Mouse (Mus musculus) hindbrain, embryonic 10.5 days (tissue): ENCODE measurements around the gene Gm29427. TPM values are rescaled to one million over a fixed set of nuclear protein-coding genes. Genes with fewer than 3 reads are reported as not detected.

Source experiments
- DNase-seq: peaks from one replicate; pipeline ENCODE4 v3.0.0-alpha.2; 2017; ENCODE audit warnings: low spot score
- H3K27ac ChIP-seq: fragments of 300-500 bp; sonication (generic); 2 replicates; pipeline ENCODE4 v1.5.1; 2016; ENCODE audit warnings: mild to moderate bottlenecking, moderate library complexity
- H3K27me3 ChIP-seq: fragments of 300-500 bp; sonication (generic); 2 replicates; pipeline ENCODE4 v1.6.1; 2016; ENCODE audit warnings: mild to moderate bottlenecking; ENCODE audit not compliant: poor library complexity, insufficient read depth, severe bottlenecking
- H3K36me3 ChIP-seq: fragments of 300-500 bp; sonication (generic); 2 replicates; pipeline ENCODE4 v1.6.1; 2016; ENCODE audit warnings: mild to moderate bottlenecking, moderate library complexity
- H3K4me1 ChIP-seq: fragments of 300-500 bp; sonication (generic); replicated peaks from 2 replicates; pipeline ENCODE4 v1.6.1; 2016; ENCODE audit warnings: mild to moderate bottlenecking
- H3K4me3 ChIP-seq: fragments of 300-500 bp; sonication (generic); 2 replicates; pipeline ENCODE4 v1.5.1; 2016; ENCODE audit warnings: mild to moderate bottlenecking, moderate library complexity
- H3K9me3 ChIP-seq: fragments of 300-500 bp; sonication (generic); 2 replicates; pipeline ENCODE4 v1.6.1; 2016; ENCODE audit warnings: mild to moderate bottlenecking, moderate library complexity
- WGBS: fragments of 180-500 bp; shearing (Covaris S2); methylation state at CpG from one replicate; pipeline ENCODE4 v1.1.7; 2016; 5-methylcytosine and 5-hydroxymethylcytosine counted together
- polyA plus RNA-seq: library from polyadenylated mRNA; unstranded; fragments of >200 nt; fragmentation: Nextera tagmentation; extraction: Ambion mirVana; gene quantifications from 2 replicates; pipeline ENCODE4 v1.2.1, GENCODE M21; 2016

Gene Gm29427
- polyA plus RNA-seq, 1 experiment from 2014 or later = not detected

DNA sequence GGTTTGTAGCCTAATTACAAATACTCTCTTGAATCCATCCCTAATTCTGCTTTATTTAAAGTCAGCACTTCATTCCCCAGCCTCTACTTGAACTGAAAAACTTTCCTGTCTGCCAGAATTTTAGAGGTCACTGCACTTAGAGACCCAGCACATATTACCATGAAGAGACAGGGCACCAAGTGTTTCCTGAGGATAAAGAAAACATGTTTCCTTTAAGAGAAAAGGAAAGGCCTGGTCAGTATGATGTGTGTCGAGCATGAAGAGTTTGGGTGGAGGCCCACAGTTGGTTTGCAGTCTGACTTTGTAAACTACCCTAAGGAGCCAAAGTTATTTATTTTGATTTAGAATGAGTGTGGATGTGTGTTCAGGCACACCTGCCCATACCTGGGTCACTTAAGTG is 12.5 kb upstream of the Gm29427 start:
- Histone ChIP-seq H3K27ac (no peak overlapping the region), H3K4me3 (no peak overlapping the region), H3K36me3 (peaks cover 8% of the 10 kb centered on the region; the same call in 1 of the 2 replicates), H3K4me1 (peaks cover 10% of the 10 kb centered on the region), H3K27me3 (no peaks in the 10 kb centered on the region), H3K9me3 (no peaks in the 10 kb centered on the region)
- WGBS = 69% methylated on average over 1 of the region's 1 CpGs
- DNase-seq = no peak

DNA sequence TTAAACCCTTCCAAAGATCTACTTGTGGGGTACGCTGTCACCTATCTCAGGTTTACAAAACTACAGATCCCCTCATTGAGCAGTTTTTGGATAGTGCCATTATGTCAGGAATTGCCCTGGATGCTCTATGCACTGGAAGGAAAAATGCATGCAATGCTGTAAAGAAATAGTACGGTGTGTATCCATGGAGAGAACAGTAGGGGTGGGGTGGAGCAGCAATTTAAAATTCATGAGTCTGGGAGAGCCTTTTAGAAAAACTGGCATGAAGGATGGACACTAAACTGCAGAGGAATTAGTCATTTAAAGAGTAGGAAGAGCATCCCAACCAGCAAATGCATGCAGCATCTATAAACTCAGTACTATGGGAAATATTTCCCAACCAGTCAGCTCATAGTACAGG is 10.8 kb upstream of the Gm29427 start:
- 78% methylated on average over 2 of the region's 2 CpGs for WGBS
- Histone ChIP-seq H3K27me3 (no peaks in the 10 kb centered on the region), H3K36me3 (peaks cover 11% of the 10 kb centered on the region; the same call in 1 of the 2 replicates), H3K4me3 (no peak overlapping the region), H3K4me1 (peaks cover 2% of the 10 kb centered on the region), H3K9me3 (no peaks in the 10 kb centered on the region), H3K27ac (no peak overlapping the region)
- DNase-seq = no peak

DNA sequence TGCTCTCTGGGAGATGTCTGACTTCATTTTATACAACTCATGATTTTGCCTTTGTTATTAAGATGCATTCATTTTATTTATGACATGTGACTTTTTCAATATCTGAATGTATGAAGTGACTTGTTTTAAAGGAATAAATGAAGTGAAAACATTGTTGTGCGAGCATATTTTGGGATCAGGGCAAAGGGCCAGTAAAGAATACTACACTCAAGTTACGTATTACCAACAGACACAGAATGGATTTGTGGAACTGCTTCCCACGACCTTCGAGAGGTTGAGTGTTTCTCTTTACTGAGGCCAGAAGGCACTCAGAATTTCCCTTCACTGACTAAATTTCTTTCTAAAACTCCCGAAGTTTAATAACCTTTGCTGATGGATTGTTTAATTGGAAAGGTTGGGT is 8.6 kb upstream of the Gm29427 start:
- Histone ChIP-seq H3K27ac (no peak overlapping the region), H3K27me3 (no peaks in the 10 kb centered on the region), H3K36me3 (peaks cover 26% of the 10 kb centered on the region), H3K4me1 (0 out of 2 replicates have a peak, but pooled peaks cover 4% of the 10 kb centered on the region), H3K4me3 (no peak overlapping the region), H3K9me3 (no peaks in the 10 kb centered on the region)
- no peak for DNase-seq
- 94% methylated on average over 5 of the region's 5 CpGs for WGBS

DNA sequence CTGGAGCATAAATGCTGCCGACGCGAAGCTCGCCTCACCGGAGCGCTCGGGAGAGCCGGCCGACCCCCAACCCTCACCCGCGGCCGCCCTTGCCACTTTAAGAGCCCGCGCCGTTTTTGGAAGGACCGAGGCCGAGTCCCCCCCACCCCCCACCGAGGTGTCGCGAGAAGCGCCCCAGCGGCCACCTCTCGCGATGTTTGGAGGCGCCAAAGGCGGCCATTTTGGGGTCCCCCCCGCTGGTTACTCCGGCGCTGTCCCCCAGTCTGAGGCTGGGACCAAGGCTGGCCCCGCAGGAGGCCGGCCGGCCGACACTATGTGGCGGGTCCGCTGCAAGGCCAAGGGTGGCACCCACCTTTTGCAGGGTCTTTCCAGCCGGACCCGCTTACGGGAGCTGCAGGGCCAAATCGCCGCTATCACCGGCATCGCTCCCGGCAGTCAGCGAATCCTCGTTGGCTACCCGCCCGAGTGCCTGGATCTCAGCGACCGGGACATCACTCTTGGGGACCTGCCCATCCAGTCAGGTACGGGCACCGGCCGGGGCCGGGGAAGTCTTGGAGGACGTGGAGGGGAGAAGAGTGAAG is 1.8 kb upstream of the Gm29427 start, which contains the start of gene Yod1:
Yod1 (plus strand) TSS at position 37 of the 581 bp plus-strand sequence.
- under 1% methylated on average over 54 of the region's 54 CpGs for WGBS
- DNase-seq = peak; percentile 91
- Histone ChIP-seq H3K4me1 (peaks cover 39% of the 10 kb centered on the region), H3K4me3 (peak within 1 kb of the TSS; percentile 94), H3K36me3 (peaks cover 22% of the 10 kb centered on the region), H3K27ac (peak within 1 kb of the TSS; percentile 97), H3K27me3 (peaks cover 14% of the 10 kb centered on the region), H3K9me3 (no peaks in the 10 kb centered on the region)

DNA sequence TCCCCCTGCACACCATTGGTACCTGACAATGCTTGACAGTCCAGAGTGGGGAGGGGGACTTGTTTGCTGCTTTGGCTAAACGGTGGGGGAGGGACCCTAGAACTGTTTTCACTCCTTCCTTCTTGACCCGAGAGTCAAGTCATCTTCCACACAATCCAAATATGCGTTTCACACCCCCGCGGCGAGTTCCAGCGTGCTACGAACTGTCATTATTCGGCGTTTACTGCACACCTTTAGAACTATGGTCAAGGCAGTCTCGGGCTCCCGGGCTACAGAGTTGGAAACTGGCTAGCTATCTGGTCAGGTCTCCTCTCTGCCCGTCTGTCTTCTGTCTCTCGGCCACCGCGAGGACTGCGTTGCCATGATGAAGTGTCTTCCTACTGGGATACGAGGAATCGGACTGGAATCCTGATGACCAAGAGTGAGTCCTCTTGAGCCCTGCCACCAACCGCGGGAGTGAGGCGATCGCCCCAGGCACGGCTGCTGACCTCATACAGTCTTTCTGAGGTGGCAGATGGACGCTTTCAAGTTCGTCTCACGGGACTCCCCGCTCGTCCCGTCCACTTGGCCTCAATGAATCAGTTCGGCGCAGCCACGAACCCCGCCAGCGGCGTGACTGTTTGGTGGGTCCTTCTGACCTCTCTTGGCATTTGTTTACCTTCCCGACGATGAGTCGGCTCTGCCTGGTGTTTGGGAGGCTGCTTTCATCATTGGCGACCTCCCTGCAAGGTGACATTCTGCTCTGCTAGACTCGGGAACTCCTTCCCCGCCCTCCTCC is 1.1 kb upstream of the Gm29427 start:
- Histone ChIP-seq H3K27me3 (peaks cover 14% of the 10 kb centered on the region), H3K27ac (peak overlapping the region; percentile 97), H3K9me3 (no peaks in the 10 kb centered on the region), H3K4me3 (peak overlapping the region; percentile 94), H3K36me3 (peaks cover 22% of the 10 kb centered on the region), H3K4me1 (peaks cover 39% of the 10 kb centered on the region)
- DNase-seq = no peak
- WGBS = under 1% methylated on average over 42 of the region's 42 CpGs

DNA sequence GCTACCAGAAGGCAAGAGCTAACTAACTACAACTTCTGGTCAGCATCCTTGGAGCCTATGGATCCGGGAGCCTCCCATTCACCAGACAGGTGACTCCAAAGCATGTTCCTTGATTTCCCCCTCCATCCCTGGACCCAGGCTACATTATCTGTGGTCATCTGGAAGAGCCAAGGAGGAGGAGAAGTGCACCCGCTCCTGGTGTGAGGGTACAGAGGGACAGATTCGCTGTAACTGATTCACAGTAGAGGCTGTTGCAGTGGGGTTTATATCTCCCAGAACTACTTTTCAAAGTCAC is 566 bp upstream of the Gm29427 start:
- Histone ChIP-seq H3K27ac (peak overlapping the region; percentile 97), H3K27me3 (peaks cover 14% of the 10 kb centered on the region), H3K36me3 (peaks cover 22% of the 10 kb centered on the region), H3K4me1 (peaks cover 39% of the 10 kb centered on the region), H3K4me3 (peak overlapping the region; percentile 94), H3K9me3 (no peaks in the 10 kb centered on the region)
- DNase-seq = no peak
- under 1% methylated on average over 3 of the region's 3 CpGs for WGBS

DNA sequence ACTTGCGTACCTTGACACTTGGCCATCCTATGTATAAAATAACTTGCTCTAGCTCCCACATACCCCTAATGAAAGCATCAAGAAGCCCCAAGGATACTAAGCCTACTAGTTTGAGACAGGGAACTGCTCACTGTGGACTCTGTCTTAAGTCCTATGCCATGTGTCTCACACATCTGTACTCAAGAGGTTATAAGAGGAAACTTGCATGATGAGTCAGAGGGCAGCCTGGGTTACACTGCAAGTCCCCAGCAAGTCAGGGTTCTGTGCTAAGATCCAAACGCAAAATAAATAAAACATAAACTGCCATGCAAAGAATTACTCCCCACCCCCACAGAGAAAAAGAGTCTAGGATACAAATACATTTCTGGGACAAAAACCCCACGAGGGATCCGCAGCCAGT is 1.6 kb downstream of the Gm29427 start:
- Histone ChIP-seq H3K27ac (no peak overlapping the region), H3K4me1 (peaks cover 33% of the 10 kb centered on the region), H3K36me3 (peaks cover 6% of the 10 kb centered on the region), H3K9me3 (no peaks in the 10 kb centered on the region), H3K27me3 (peaks cover 14% of the 10 kb centered on the region), H3K4me3 (no peak overlapping the region)
- no peak for DNase-seq
- WGBS = 80% methylated on average over 4 of the region's 4 CpGs

DNA sequence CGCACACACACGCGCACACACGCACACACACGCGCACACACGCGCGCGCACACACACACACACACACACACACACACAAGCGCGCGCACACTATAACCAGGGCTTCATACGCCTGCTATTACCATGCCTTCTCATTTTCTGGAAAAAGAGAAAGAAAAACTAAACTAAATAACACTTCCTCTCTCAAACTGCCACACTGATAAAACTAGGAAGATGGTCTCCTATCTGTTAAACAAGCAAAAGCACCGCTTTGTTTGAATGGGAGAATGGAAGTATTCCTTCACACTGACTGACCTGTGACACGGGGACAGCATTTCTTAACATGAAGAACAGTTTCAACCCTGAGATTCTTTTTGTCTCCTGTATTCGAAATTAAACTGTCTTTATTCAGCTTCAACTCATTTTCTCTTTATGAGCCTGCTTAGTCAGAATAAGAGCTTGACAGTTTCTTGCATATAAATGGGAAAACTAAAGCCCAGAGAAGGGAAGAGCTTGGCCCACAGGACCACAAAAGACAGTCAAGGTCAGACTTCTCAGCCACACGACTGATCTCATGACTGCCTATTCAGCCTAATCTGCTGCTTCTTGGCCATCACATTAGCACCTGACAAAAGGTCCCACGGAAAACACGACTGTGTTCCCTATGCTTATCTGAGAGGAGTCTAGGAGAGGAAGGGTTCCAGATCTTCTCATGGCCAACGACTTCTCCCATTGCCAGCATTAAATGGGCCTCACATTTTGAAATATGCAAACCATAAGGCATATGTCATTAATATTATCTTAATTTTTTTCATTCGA is 5.1 kb downstream of the Gm29427 start:
- Histone ChIP-seq H3K4me1 (peaks cover 8% of the 10 kb centered on the region; the same call in 1 of the 2 replicates), H3K27ac (no peak overlapping the region), H3K4me3 (no peak overlapping the region), H3K9me3 (no peaks in the 10 kb centered on the region), H3K36me3 (peaks cover 15% of the 10 kb centered on the region), H3K27me3 (peaks cover 14% of the 10 kb centered on the region)
- no peak for DNase-seq
- WGBS = 92% methylated on average over 22 of the region's 22 CpGs

DNA sequence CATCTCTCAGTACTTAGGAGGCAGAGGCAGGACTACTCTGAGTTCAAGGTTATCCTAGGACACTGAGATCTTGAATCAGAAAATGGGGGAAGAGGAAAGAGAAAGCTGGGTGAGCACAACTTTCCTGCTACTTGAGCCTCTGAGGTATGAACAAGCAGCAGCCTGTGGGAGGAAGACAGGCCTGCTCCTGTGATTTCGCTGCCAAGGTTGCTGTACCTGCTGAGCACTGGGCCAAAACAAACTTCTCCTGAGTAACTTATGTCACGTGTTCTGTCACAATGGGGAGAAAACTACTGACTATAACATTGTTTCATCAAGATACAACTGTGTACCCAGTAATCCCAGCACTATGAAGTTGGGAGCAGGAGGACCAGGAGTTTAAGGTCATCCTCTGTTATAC is 12.0 kb downstream of the Gm29427 start:
- Histone ChIP-seq H3K4me1 (no peaks in the 10 kb centered on the region), H3K27me3 (no peaks in the 10 kb centered on the region), H3K36me3 (peaks cover 56% of the 10 kb centered on the region), H3K9me3 (no peaks in the 10 kb centered on the region), H3K4me3 (no peak overlapping the region), H3K27ac (no peak overlapping the region)
- 88% methylated on average over 2 of the region's 2 CpGs for WGBS
- no peak for DNase-seq

DNA sequence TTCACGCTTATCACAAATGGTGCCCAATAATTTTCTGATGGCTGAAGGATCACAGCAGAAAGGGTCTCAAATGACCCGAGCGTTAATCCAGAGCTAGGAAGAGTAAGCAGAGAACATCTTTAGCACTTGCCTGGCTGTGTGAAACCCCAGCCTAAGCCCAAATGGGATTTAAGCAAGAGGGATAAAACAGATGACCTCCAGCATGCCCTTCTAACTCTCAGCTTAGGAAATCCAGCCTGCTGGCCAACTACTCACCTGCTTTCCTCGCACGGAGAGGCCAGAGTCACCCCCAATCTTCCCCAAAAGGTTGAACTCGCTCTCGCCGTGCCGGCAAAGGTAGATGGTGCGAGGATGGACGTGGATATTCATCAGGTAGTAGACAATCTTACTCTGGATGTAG is 13.6 kb downstream of the Gm29427 start:
- H3K9me3 ChIP-seq = no peaks in the 10 kb centered on the region
- WGBS = 94% methylated on average over 11 of the region's 11 CpGs
- no peak overlapping the region for H3K27ac ChIP-seq
- no peak for DNase-seq
- no peaks in the 10 kb centered on the region for H3K27me3 ChIP-seq
- no peaks in the 10 kb centered on the region for H3K4me1 ChIP-seq
- H3K36me3 ChIP-seq = peaks cover 62% of the 10 kb centered on the region
- no peak overlapping the region for H3K4me3 ChIP-seq

DNA sequence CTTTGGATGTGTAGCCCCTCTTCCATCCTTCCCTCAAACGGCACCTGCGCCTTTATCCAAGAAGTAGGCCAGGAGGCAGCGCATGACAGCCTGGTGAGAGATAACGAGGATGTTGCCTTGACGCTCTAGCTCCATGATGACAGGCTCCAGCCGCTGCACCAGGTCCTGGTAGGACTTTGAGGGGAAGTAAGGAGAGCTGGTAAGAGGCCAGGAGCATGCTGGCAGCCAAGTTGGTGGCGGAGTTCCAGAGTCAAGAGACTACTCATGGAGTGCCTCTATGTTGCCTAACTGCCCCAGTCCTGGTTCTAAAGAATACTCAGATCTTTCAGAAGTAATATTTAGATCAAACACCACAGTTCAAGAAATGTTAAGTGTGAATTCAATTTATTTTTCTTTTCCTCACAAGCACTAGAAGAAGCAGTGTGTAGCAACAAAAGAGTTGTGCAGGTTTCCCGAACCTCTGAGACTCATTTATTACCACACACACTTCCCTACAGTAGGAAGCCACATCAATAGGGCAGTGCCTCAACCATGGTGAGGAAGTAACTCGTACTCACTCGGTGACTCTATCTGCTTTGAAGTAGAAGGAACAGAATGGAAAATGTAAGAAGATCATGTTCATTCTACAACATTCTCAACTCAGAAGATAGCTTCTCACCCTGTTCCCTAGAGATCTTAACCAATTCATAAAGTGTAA is 15.5 kb downstream of the Gm29427 start:
- Histone ChIP-seq H3K27me3 (no peaks in the 10 kb centered on the region), H3K27ac (no peak overlapping the region), H3K9me3 (no peaks in the 10 kb centered on the region), H3K36me3 (peaks cover 60% of the 10 kb centered on the region), H3K4me3 (no peak overlapping the region), H3K4me1 (no peaks in the 10 kb centered on the region)
- no peak for DNase-seq
- 93% methylated on average over 10 of the region's 10 CpGs for WGBS

DNA sequence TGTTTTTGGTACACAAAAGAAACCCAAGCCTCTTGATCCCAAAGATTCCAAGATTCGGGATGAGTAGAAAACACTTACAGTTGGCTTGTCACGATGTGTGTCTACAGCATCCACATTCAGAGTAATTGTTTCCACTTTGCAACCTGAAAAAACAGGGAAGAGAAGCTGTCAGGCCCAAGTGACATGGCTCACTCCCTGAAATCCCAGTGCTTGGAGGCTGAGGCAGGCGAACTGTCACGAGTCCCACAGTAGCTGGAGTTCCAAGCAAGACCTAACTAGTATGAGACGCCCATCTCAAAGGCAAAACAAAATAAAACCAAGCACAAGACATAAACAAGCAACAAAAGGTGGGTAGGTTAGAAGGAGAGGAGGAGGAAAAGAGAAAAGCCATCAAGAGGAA is 17.0 kb downstream of the Gm29427 start:
- Histone ChIP-seq H3K4me1 (no peaks in the 10 kb centered on the region), H3K36me3 (peaks cover 59% of the 10 kb centered on the region), H3K27me3 (no peaks in the 10 kb centered on the region), H3K27ac (no peak overlapping the region), H3K4me3 (no peak overlapping the region), H3K9me3 (no peaks in the 10 kb centered on the region)
- no peak for DNase-seq
- WGBS = 90% methylated on average over 5 of the region's 5 CpGs
